Mouse (Mus musculus) E14TG2a.4 (cell line): Measurements from ENCODE around the gene Pgrmc2.

Experiments
- CTCF ChIP-seq: conservative IDR thresholded peaks from 2 replicates; pipeline ENCODE4 v1.5.1; 2014; ENCODE audit warnings: low read length
- NANOG ChIP-seq: IDR thresholded peaks from 2 replicates; pipeline ENCODE4 v1.6.1; 2014; ENCODE audit warnings: borderline replicate concordance, low read length, mixed read lengths

- TF ChIP-seq CTCF (no peak), NANOG (no peak)
These were observed 12.3 kb downstream of the Pgrmc2 start for GRCm38 (mm10) chr3:41070519-41070918.
